Mouse (Mus musculus) lung, postnatal 14 days (tissue): ENCODE results near the gene Stk38l.
"Not testable (repeated sequence)": the region's sequence is repeated elsewhere in the genome, so short reads cannot be mapped to it uniquely, and the experiment has no call there.

ENCODE experiments used
- DNase-seq: peaks from one replicate; pipeline ENCODE4 v3.0.0; 2021

Stk38l gene

DNA sequence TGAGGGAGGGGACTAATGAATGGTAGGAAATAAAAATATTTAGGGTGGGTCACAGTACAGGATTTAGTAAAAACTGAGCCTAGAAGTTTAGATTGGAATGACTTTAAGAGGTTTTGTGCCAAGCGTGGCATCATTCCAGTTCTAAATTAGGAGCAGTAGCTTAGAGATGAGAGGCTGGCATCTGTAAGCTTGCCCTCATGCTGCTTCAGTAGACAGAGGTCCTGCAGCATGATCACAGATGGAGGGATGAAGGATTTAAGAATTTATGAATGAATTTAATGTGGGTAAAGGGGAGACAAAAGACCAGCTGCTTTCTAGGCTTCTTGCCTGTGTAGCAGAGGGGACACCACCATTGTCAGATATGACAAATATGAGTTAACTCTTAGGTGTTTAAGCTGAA is 14.1 kb downstream of the Stk38l start:
- no peak for DNase-seq

DNA sequence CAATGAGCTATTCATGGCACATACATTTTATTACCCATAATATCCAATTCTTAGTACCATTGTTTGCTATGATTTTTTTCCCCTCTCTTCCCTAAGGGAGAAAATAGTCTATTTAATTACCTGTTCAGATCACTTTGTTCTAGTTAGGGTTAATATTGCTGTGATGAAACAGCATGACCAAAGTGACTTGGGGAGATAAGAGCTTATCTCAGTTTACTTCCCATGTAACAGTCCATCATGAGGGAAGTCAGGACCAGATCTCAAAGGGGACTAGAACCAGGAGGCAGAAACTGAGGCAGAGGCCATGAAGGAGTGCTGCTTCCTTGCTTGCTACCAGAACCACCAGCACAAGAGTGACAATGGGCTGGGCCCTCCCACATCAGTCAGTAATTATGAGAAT is 15.9 kb downstream of the Stk38l start:
- no peak for DNase-seq

- DNase-seq = no peak
These were observed 17.3 kb downstream of the Stk38l start for GRCm38 (mm10) chr6:146741986-146742635.

DNA sequence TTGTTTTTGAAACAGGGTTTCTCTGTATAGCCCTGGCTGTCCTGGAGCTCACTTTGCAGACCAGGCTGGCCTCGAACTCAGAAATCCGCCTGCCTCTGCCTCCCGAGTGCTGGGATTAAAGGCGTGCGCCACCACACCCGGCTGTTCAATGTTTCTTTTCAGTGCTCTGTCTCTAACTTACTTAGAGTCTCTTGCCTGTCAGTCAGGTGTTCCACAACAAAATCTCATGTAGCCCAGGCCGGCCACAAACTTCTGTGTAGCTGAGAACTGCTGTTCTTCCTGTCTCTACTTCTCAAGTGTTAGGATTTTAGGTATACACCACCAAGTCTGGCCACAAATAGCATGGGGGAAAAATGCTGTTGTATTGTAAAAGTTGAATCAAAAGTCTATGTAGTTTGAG is 19.5 kb downstream of the Stk38l start:
- not testable (repeated sequence) for DNase-seq

DNA sequence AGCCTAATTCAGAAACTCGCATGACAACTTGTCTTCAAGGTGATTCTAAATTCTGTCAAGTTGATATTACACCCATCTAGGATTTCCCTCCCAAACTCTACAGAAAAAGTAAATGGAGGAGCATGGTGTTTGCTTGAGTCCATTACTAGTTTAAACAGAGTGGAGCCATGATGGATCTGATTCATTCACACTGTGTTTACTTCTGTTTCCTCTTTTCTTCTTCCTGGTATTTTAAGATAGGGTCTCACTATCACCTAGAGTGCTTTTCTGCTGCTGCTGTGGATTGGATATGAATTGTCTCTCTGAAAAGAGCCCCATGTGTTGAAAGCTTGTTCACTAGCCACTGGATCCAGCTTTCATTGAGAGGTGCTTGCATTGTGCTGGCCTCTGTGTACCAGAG is 20.4 kb downstream of the Stk38l start:
- DNase-seq = no peak

DNA sequence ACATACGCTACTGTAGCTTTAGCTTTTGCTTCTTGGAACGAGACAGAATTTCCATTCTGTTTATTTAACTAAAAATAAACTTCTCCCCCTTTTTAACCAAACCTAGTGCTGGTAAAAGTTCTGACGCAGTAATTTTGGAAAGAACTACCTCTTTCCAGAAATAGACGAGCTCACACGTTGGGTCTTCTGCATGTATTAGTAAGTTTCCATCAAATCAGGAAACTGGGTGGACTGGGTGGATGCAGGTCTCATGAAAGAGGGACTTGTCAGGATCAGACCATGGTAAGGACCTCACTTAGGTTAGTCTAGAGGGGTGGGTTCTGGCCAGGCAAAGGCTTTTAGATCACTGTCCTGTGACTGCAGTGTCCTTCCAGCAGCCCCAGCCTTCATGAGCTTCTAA is 21.8 kb downstream of the Stk38l start:
- no peak for DNase-seq

DNA sequence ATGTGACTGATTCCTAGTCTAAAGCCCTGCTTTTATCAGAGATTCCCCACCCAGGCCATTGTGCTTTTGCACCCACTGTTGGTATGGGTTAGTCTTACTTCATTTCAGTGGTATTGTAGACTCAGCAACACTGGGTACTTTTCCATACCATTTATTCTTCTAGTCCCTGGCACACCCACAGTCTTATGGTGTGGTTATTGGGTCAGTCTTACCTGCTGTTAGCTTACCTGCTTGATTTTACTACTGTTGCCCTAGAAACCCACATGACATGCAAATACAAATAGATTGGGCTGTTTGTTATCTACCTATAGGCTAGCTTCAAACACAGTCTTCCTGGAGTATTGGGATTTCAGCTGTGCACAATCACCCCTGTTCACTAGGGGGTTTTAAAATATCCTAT is 22.3 kb downstream of the Stk38l start:
- no peak for DNase-seq

GRCm38 (mm10) chr6:146748271-146748670 is 23.5 kb downstream of the Stk38l start:
- DNase-seq = no peak

DNA sequence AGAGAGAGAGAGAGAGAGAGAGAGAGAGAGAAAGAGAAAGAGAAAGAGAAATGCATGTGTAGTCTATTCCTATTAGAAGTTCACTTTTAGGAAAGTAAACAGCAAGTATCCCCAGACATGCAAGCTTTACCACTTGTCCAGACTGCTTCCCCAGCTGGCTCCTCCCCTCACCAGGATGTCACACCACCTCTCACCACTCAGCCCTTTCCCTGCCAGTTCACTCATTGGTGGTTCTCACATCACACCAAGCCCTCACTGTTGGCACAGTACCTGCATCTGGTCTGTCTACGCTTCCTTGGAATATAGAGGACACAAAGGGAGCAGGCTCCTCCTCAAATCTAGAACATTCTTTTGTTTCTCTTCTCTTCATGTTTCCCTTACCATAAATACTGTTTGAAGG is 26.9 kb downstream of the Stk38l start:
- DNase-seq = peak; percentile 11

DNA sequence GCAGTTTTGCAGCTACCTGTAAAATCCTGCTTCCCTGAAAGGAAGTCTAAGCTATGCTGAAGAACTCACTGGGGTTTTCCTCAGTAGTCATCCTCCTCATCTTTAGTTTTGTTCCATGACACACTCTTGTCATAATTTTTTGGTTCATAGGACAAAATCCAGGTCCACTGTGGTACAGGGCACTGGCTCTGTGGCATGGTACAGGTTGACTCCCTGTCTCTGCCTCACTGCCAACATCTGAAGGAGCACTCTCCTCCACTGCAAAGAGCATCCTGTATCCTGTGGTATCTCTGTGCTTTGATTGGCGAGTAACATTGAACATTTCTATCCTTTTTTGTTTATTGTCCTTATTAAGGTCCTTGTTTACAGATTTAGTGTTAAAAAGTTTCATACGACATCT is 27.4 kb downstream of the Stk38l start:
- no peak for DNase-seq

DNA sequence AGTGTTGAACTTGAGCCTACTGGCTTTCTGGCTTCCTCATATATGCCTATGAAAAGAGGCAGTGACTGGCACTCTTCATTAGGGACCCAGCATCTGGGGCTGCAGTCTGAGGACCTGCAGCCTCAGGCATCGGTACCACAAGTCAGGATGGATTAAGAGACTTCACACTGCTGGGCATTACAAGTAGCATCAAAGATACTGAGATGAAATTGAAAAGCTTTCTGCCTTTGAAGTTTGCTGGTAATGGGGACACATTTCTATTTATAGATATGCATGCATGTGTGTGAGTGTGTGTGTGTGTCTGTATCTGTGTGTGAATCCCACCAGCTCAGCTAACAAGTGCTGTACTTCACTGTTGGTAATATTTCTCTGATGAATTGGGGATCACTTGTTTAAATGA is 27.8 kb downstream of the Stk38l start:
- no peak for DNase-seq

DNA sequence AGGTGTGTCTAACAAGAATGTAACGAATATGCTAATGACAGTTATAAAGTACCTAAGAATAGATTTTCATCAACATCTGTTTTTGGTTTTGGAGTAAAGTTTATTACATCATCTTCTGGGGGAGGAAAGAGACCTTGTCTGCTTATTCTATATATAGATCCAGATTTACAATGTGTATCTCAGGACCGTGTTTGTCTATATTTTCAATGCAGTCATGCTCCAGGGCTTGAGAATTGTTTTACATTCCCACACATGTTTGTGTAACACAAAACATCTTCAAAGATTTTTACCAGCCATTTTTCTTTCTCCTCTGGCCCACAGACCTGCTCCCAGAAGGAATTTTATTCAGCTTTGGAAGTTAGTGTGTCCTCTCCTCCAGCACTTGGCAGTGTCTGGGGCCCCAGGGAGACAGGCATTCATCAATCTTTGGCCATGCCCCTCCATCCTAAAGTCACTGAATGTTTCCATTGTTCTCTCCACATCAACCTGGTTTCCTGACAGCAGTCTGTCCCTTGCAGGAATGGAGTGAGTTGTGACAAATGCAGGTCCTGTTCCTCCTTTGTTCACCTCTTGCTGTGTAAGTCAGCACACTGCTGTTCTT is 28.9 kb downstream of the Stk38l start:
- no peak for DNase-seq

GRCm38 (mm10) chr6:146755136-146755535 is 30.3 kb downstream of the Stk38l start:
- no peak for DNase-seq

- no peak for DNase-seq
These were observed 30.9 kb downstream of the Stk38l start for GRCm38 (mm10) chr6:146755679-146756078.

- no peak for DNase-seq
These were observed 34.2 kb downstream of the Stk38l start for GRCm38 (mm10) chr6:146759027-146759426.

- DNase-seq = no peak
These were observed 35.2 kb downstream of the Stk38l start for GRCm38 (mm10) chr6:146760022-146760421.

DNA sequence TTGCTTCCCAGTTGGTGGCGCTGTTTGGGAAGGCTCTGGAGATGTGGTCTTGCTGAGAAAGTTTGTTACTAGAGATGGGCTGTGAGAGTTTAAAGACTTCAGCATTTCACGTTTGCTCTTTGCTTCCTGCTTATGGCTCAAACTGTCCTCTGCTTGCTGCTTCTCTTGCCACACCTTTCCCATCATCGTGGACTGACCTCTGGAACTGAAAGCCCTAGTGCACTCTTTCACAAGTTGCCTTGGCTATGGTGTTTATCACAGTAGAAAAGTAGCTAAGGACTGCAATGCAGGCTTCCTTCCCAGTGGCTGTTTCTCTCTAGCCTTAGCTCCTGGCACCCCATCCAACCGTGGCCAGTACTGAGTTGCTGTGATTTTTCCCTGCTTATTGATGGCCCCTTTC is 35.9 kb downstream of the Stk38l start:
- no peak for DNase-seq

DNA sequence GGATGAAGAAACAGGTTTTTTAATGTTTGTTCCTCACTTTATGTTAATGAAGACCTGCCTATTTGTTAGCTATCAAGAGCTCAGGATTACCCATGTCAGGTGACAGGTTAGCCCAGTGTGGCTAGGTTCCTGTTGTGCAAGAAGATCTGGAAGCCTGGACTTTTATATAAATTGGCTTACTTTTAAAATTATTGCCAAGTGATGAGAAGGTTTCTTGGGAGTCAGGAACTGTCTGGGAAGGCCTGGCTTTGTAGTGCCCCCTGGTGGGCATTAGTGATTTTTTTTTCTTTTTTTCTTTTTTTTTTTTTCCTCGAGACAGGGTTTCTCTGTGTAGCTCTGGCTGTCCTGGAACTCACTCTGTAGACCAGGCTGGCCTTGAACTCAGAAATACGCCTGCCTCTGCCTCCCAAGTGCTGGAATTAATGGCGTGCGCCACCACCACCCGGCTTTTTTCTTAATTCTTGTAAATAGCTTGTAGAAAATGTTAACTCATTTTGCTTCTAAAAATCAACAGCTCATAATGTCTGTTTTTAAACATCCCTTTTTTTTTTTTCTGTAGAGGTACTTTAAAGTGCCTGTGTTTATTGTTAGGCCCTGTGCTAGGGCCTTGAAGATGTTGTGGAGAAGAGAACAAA is 37.6 kb downstream of the Stk38l start:
- DNase-seq = peak; percentile 8

DNA sequence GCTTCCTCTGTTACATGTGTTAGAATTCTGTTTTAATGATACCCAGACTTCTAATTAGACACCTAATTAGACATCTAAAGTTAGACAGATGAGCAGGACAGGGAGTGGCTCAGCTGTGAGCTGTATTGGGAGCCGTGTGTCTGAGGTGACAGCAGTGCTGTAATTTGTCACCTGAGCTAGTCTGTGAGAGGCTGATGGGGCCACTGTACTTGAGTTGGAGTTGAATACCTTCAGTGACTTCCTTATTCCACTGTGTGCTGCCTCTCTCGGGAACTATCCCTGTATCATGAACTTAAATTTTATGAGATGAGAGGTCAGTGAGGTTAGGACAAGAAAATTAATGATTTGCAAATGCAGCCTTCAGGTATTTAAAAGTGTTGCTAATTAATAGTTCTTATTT is 39.8 kb downstream of the Stk38l start:
- no peak for DNase-seq

GRCm38 (mm10) chr6:146765270-146765669 is 40.5 kb downstream of the Stk38l start:
- no peak for DNase-seq

GRCm38 (mm10) chr6:146768813-146769404 is 44.1 kb downstream of the Stk38l start:
- no peak for DNase-seq

- DNase-seq = no peak
These were observed 45.4 kb downstream of the Stk38l start for GRCm38 (mm10) chr6:146770005-146770745.

GRCm38 (mm10) chr6:146770808-146771207 is 46.0 kb downstream of the Stk38l start:
- DNase-seq = no peak
